Mouse (Mus musculus): ENCODE data around the gene Lamc3.
"Not testable (repeated sequence)": the region's sequence is repeated elsewhere in the genome, so short reads cannot be mapped to it uniquely, and the experiment has no call there.

The Lamc3 gene

DNA sequence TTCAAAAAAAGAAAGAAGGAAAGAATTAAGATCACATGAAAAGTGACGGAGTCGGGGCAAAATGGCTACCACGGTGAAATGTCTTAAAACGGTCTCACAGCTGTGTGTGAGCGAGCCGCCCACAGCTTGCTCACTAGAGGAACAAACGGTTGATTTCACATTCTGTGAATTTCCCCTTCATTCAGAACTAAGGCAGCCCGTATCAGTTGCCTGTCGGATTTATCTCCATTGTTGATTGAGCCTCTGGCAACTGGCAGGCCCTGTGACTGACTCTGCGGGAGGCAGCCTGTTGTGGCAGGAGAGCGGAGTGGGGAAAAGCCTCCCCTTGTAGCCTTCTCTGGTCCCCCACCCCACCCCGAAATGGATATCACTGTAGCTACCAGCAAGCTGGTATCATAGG, 10.6 kb upstream of the Lamc3 start:
- no peak for DNase-seq (ENCODE audit: low spot score in 2 of 2)

DNA sequence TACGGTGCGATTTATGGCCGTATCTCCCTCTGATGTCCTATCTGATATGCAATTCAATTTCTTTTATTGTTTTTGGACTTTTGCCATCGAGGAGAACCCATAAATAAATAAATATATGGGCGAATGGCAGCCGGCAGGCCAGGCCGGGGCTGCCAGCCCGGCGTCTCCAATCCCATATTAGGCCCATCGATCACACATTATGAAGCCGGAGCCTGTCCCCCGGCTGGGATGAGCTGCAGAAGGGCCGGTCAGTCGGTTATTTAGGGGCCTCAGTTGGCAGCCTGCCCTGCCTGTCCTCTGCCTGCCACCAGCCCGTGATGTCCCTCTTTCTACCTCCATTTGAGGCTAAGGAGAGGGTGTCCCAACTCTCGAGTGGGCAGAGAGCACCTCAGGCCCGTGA, 8.5 kb upstream of the Lamc3 start:
- no peak for DNase-seq (ENCODE audit: low spot score in 2 of 2)

DNA sequence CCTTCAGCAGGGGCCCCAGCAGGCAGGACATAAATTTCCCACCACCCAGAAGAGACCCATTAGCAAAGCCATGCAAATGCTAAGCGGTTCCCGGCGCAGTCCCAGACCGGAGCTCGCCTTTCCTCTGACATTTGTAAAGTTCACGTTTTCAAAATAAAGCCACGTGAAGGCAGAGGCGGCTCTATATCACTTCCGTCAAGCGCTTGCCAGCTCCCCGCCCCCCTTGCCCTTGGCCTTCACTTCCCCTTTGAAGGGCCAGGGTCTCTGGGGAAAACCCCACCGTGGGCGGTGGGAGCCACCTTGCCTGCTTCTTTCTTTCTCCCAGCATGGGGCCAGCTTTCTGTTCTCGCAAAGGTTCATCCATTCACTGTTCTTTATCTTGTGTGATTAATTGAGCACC, 6.2 kb upstream of the Lamc3 start:
- peak; percentile 43 to 45 for DNase-seq (ENCODE audit: low spot score in 2 of 2)

DNA sequence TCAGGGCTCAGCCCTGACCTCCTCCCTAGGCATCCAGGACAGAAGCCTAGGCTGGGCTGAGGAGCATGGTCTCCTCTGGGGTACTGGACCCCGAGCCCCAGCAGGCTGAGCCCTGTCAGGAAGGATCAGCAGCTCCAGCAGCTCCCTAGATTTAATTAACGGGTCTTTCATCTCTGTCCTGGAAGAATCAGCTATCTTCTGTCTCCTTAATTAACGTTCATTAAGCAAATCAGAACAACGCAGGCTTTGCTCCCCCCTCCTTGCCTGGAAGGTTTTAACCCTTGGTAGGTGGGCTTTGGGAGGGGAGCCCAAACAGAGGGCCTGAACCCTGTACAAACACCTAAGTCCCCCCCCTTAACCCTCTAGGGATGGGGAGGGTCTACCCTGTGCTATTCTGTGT, 4.0 kb upstream of the Lamc3 start:
- DNase-seq (ENCODE audit: low spot score in 2 of 2) = no peak

DNA sequence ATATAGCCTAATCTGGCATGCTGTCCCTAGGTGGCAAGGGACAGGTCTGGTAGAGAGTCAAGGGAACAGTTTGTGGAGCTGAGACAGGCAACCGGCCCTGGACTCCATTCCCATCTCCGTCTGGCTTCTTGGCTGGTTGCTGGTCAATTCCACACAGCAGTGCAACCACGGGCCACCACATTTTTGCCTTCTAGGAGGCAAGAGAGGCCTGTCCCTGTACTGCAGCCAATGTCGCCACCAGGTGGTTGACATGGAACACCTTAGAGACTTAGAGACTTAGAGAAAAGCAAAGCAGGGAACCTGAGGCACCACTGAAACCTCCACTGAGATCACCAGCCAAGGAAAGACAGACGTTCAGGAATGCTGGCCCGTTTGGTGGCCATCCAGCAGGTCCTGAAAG, 2.3 kb upstream of the Lamc3 start:
- peak; percentile 22 to 49 for DNase-seq (ENCODE audit: low spot score in 2 of 2)

DNA sequence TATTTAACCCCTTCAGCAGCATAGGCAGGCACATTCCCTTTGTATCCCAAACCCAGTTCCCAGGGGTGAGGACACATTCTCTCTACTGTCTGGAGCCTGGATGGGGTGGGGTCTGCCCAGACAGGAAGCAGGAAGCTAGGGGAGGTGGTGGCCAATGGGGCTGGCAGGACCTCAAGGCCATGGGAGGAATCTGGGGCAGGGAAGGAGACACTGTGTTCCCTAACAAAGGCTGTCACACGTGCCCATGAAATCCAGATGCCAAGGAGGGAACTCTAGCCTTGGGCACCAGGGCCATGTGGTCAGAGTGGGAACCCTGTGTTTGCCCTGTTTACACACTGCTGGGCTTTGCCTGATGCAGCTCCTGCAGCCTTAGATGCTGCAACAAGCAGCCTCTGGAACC, 1.8 kb downstream of the Lamc3 start:
- DNase-seq (ENCODE audit: low spot score in 2 of 2) = no peak

DNA sequence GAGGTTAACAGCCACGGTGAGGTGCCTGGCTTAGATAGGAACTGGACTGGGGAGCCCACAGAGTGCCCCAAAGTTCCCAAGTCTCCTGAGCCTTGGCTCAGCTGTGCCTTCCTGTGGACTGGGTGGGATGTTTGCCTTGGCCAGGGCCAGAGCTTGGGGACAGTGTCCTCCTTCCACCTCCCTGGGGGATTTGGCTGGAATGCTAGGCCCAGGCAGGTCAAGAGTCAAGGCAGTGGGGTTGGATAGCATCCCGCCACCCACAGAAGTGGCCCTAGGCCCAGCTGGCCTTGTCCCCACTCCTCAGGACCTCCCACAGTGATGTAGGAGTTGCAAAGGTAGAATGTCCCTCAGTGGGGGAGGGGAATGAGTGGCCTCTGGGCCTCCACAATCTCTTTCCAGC, 4.1 kb downstream of the Lamc3 start:
- DNase-seq (ENCODE audit: low spot score in 2 of 2) = no peak

DNA sequence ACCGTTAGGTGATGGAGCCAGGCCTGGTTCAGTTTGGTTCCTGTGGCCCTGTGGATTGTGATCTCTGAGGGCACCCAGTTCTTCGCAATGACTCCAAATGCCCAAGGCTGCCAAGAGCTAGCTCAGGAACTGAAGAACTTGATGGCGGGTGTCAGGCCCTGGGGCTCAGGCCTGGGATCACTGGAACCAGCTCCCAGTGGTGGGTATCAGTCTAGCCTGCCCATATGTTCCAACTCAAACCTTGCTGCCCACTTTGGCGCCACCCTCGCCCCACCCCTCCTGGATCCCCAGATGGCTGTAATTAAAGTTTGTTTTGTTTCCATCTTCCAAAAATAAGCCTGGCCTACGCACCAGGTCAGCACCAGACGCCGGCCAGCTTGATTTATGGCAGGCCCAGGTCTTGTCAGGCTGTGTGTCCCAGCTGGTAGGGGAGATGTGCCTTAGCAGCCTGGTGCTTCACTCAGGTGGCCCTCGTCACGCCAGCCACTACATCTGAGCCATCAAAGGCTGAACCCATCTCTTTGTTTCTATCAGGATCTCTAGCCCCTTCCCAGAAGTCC, 6.1 kb downstream of the Lamc3 start:
- no peak for DNase-seq (ENCODE audit: low spot score in 2 of 2)

DNA sequence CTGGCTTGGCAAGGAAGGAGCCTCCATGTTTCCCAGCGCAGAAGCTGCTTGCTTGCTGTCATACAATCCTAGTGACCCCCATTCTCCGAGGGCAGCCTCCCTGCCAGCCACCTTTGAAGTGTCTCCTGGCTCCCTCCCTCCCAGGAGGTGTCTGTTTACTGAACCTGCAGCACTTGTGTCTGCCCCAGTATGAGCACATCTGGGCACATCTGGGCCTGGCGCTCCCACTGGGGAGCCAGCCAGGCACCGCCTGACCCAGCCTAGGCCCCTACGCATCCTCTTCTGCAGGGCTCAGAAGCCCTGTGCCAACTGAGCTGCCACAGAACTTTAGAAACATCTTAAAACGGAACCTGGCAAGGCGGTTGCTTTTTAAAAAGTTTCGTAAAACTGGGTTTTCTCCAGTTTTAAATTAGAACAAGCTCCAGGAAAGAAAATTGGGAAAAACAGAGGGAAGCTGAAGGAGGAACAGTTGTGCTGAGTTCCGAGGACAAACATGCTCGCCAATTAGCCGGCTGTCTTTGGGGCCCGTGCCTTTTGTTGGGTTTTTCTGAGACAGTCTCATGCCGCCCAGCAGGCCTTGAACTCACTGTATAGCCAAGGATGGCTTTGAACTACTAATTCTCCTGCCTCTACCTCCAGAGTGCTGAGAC, 7.3 kb downstream of the Lamc3 start:
- DNase-seq (ENCODE audit: low spot score in 2 of 2) = no peak

DNA sequence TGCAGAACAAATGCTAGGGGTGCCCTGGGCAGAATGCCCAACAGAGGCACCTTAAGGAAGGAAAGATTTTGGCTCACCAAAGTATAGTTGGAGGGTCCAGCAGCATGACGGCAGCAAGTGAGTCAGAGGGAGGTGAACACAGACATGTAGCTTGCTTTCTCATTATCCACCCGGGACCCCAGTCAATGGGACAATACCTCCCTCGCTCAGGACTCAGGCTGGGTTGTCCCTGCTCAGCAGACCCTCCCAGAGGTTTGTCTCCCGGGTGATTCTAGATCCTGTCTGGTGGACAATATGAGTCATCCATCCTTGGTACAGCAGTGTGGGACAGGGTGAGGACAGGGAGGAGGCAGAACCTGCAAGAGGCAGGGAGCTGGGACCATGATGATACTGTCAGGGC, 13.8 kb downstream of the Lamc3 start:
- DNase-seq (ENCODE audit: low spot score in 2 of 2) = no peak

DNA sequence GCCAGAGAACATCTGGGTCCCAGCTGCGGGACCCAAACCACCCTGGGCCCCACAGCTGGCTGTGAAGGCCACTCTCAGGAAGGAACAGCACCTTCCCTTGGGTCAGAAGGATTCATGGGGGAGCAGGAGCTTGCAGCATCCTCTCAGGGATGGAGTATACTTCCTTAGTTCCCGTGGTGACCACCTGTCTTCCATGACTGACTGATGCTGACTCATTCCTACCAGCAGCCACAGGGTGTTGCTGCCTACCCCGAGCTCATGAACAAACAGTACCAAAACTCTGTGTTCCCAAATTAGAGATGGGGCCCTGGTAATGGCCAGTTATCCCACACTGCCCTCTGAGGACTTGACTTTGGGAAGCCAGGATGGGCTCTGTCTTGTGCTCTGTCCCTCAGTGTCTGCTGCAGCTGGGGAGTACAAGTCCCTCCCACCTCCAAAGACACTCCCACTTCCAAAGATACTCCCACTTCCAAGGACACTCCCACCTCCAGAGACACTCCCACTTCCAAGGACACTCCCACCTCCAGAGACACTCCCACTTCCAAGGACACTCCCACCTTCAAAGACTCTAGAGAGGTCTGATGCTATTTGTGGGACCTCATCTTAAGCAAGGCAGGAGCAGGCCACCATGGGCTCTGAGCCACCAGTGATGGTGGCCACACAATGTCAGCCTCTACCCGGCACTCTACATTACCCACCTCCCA, 14.7 kb downstream of the Lamc3 start:
- no peak for DNase-seq (ENCODE audit: low spot score in 2 of 2)

DNA sequence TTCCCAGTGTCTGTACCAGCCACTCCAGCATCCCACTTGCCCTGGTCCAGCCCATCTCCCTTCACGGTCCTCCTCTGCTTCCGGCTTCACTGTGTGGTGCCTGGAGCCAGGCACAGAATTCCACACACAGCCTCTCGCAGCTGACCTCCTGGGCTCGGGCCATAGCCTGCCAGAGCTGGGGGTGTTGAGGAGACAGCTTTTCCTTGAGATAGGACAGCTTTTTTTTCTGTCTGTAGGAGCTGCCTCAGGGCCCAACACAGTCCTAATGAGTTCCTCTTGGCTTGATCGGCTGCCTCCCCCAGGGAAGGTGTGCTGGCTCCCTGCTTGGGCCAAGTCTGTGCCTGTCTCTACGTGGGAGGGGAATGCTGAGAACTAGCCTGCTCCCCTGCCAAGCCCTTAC, 17.0 kb downstream of the Lamc3 start:
- DNase-seq (ENCODE audit: low spot score in 2 of 2) = no peak

DNA sequence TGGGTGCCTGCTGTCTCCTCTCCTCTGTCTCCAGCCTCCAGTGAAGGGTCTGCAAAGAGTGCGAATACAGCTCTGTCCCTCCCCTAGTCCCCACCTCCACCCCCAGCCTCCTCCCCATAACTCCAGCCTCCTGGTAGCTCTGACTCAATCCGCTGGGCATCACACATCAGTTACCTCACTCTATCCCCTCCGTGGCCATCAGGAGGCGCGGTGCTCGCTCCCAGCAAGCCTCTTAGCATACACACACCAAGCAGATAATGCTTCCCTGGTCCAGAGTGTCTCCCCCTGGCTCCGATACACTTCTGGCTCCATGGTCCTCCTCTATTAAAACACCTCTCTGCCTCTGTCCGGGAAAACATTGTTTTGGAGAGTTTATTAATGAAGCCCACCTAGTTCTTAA, 17.5 kb downstream of the Lamc3 start:
- DNase-seq (ENCODE audit: low spot score in 2 of 2) = no peak

DNA sequence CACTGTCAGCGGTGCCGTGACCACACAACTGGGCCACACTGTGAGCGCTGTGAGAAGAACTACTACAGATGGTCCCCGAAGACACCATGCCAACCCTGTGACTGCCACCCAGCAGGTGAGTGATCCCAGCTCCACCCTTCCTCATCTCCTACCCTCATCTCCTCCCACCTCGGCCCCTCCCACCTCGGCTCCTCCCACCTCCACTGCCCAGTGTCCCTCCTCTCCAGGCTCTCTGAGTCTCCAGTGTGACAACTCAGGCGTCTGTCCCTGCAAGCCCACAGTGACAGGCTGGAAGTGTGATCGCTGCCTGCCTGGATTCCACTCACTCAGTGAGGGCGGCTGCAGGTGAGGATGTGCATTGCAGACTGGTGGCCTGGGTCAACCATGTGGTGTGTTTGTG, 18.6 kb downstream of the Lamc3 start:
- no peak for DNase-seq (ENCODE audit: low spot score in 2 of 2)

DNA sequence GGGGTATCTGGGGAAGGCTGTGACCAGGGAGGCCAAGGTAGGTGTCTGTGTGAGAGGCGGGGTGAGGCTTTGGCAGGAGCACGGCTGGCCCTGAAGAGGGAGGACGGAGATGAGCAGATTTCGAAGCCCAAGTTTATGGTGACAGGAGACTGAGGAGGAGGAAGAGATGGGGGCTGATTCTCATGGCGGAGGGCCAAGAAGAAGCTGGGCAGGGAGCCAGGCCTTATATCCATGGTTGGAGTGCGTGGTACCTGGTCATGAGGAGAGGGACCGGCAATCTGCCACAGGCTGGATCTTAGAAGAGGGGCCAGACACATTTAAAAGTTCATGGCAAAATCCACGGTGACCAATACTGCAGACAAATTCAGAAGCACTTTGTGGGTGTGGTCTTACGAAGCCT, 19.3 kb downstream of the Lamc3 start:
- no peak for DNase-seq (ENCODE audit: low spot score in 2 of 2)

DNA sequence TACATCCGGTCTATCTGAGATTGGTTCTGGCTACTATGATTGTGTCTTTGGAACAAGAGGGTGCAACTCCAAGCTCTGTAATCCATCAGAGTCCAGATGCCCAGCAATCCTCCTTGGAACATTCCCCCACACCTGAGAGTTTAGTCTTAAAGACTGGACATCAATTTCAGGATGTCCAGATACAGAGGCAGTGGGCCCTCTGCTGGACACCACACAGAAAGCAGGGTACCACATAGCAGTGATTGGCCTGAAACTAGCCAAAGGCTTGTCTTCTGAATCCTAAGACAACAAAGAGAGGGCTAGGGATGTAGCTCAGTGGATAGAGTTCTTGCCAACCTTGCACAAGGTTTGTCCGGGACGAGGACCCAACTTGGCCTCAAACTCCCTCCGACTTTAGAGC, 25.5 kb downstream of the Lamc3 start:
- DNase-seq (ENCODE audit: low spot score in 2 of 2) = no peak

DNA sequence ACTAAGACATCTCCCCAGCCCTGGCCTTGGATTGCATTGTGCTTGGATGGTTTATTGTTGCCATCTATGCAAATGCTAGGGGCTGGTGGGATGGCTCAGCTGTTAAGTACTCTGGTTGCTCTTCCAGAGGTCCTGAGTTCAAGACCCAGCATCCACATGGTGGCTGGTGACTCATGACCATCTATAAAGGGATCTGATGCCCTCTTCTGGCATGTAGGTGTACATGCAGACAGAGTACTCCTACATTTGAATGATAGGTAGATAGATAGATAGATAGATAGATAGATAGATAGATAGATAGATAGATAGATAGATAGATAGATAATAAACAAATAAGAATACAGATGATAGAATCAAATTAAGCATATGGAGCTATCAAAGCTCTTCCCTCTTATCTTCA, 27.1 kb downstream of the Lamc3 start:
- DNase-seq (ENCODE audit: low spot score in 2 of 2) = not testable (repeated sequence)

DNA sequence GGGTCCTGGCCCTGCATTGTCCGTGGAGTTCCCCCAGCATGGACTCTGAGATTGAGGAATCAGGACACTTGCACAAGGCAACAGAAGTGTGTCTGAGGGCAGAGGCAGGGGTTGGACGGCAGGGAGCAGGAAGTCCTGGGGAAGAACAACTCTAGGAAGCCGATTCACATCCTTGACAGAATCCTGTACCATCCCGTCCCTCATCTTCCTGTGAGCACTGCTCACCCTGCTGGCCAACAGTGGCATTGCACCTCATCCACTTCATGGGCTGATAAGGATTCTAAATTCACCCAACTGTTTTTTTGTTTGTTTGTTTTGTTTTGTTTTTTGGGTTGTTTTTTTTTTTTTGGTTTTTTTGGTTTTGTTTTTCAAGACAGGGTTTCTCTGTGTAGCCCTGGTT, 28.0 kb downstream of the Lamc3 start:
- DNase-seq (ENCODE audit: low spot score in 2 of 2) = peak; percentile 42 to 80

DNA sequence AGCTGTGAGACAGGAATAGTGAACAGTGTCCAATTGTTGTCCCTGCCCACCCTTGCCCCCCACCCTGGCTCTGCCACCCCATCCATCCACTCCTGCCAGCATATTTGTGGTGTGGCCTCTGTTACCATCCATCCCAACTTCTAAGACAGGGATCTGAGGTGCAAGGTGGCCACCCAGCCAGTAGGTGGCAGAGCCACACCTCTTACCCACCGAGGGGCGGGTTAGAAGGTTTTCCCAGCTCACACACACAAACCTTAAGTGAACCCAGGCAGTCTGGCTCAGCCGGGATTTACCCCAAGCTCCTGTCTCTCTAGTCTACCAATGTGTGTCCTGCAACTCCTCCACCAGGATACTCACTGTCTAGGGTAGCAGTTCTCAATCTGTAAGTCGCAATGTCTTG, 30.5 kb downstream of the Lamc3 start:
- DNase-seq (ENCODE audit: low spot score in 2 of 2) = peak in 1 of 2 experiments; percentile 63

DNA sequence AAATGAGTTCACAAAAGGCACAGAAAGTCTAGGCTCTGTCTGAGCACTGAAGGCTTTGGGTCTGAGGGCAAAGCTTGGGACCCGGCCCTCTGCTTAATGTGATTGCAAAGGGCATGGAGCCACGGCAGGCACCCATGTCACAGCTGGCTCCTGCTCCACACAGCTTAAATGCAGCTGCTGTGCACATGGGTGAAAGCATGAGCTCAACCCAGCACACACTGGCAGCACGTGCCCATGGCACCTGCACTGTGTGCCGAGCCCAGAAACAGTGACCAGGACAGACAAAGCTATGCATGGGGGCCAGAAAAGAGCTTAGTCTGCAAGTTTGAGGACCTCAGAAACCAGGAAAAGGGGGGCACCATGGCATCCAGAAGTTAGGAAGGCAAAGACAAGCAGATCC, 36.6 kb downstream of the Lamc3 start:
- DNase-seq (ENCODE audit: low spot score in 2 of 2) = no peak

DNA sequence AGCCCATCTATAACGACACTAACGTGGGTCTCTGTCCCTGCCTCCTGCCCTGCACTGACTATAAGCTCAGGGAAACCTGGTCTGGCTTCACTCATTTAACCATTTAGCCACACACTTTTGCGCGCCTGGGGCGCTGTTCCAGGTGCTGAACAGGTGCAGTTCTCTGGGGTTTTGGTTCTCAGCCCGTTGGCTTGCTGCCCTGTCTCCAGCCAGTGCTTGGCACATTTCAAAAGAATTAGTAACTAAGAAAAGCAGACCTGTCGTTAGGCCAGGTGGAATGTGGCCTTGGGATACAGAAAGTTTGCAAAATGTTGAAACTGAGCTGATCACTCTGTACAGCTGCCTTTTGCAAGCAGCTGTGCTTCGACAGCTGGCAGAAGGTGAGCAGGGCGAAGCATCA, 37.7 kb downstream of the Lamc3 start:
- DNase-seq (ENCODE audit: low spot score in 2 of 2) = no peak

DNA sequence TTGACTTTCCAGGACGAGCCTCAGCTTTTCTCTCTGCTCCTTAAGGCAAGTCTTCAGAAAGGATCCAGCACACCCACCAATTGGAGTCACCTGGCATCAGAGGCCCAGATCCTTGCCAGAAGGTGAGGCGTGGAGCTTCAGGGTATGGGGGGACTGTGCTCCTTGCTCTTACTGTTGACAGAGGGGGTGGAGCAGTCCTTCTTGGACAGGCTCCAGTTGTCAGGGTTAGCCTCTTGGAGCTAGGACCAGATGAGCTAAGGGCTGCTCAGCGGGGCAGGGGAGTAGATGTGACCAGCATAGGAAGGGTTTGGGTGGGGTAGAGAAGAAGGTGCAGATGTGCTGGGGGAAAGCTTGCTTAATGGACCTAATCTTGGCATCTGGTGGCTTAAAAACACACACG, 38.8 kb downstream of the Lamc3 start:
- DNase-seq (ENCODE audit: low spot score in 2 of 2) = no peak

DNA sequence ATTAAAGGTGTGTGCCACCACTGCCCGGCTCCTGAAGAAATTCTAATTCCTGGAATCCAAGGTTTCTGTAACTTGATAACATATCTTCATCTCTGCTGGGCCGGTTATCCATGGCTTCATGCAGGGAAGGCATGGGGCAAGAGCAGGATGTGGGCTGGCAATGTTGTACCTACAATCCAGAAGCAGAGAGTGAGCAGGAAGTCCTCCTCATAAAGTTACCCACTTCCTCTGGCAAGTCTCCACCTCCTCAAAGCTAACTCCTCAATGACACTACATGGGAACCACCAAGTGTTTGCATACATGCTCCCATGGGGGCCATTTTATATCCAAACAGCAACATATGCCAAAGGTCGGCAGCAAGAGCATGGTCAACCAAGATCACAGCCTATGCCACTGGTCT, 42.6 kb downstream of the Lamc3 start:
- DNase-seq (ENCODE audit: low spot score in 2 of 2) = peak in 1 of 2 experiments; percentile 12

DNA sequence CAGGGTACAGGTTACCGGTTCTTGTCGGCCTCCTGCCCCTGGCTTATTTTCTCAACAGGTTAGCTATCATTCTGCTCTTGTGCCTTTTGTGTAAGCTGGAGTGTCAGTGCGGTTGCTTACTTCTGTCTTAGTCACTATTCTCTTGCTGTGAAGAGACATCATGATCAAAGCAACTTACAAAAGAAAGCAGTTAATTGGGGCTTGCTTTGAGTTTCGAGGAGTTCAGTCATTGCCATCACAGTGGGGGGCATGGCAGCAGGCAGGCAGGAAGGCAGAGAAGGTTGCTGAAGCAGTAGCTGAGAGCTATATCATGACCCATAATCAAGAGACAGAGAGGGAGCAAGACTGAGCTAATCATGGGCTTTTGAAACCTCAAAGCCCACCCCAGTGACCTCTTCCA, 47.5 kb downstream of the Lamc3 start:
- DNase-seq (ENCODE audit: low spot score in 2 of 2) = no peak

Data from thymus, postnatal 10 days (tissue).